Mouse (Mus musculus) embryonic fibroblast, embryonic 13.5 days (primary cell): ENCODE data around the gene Ankrd13a.

ENCODE experiments used
- CTCF ChIP-seq: IDR thresholded peaks from 2 replicates; pipeline ENCODE4 v1.5.1; 2011; ENCODE audit warnings: mild to moderate bottlenecking, control low read depth, low read length, moderate library complexity, borderline replicate concordance; ENCODE audit not compliant: insufficient read depth
- POLR2A ChIP-seq: IDR thresholded peaks from 2 replicates; pipeline ENCODE4 v1.6.1; 2011; ENCODE audit warnings: low read depth, mild to moderate bottlenecking, control low read depth, low read length, moderate library complexity

- TF ChIP-seq POLR2A (no peak), CTCF (no peak)
Measured at GRCm38 (mm10) chr5:114772456-114773203, 1.8 kb upstream of the Ankrd13a start.
